Mouse (Mus musculus): ENCODE data around the gene Rpl36a-ps1. TPM values are rescaled to one million over a fixed set of nuclear protein-coding genes. Genes with fewer than 3 reads are reported as not detected.

Rpl36a-ps1 gene
- polyA plus RNA-seq, 1 experiment from 2014 or later, result 1.1 TPM

- H3K27ac ChIP-seq (ENCODE audit: low read depth, low read length), result no peak overlapping the region
- H3K4me2 ChIP-seq (ENCODE audit: low read length), result no peak overlapping the region
- ATAC-seq, result no peak
- H3K9ac ChIP-seq (ENCODE audit: low read depth, low read length), result no peak overlapping the region
- H3K9me3 ChIP-seq (ENCODE audit: control insufficient read depth, low read length), result no peaks in the 10 kb centered on the region
- no peaks in the 10 kb centered on the region for H3K27me3 ChIP-seq (replicated peaks; ENCODE audit: control insufficient read depth, insufficient read depth, low read length)
- no peak overlapping the region for H3K4me3 ChIP-seq (ENCODE audit: low read length)
- H3K36me3 ChIP-seq (ENCODE audit: control insufficient read depth, insufficient read depth, low read length), result no peaks in the 10 kb centered on the region
- whole genome bisulfite sequencing, result 28% methylated on average over 4 of the region's 4 CpGs
- H3K4me1 ChIP-seq (ENCODE audit: control insufficient read depth, insufficient read depth, low read depth, low read length), result peaks cover 2% of the 10 kb centered on the region; the same call in 1 of the 2 replicates
Measured at GRCm38 (mm10) chr14:98971921-98972320, 22.2 kb downstream of the Rpl36a-ps1 start.

GRCm38 (mm10) chr14:98958978-98959658 lies 35.0 kb downstream of the Rpl36a-ps1 start:
- 67% methylated on average over 17 of the region's 17 CpGs for WGBS
- no peaks in the 10 kb centered on the region for H3K27me3 ChIP-seq (replicated peaks; ENCODE audit: control insufficient read depth, insufficient read depth, low read length)
- no peaks in the 10 kb centered on the region for H3K9me3 ChIP-seq (ENCODE audit: control insufficient read depth, low read length)
- no peak overlapping the region for H3K27ac ChIP-seq (ENCODE audit: low read depth, low read length)
- no peaks in the 10 kb centered on the region for H3K36me3 ChIP-seq (ENCODE audit: control insufficient read depth, insufficient read depth, low read length)
- no peak overlapping the region for H3K4me3 ChIP-seq (ENCODE audit: low read length)
- H3K4me2 ChIP-seq (ENCODE audit: low read length), result 0 out of 2 replicates have a peak overlapping the region, but pooled peaks have one; percentile 1
- no peaks in the 10 kb centered on the region for H3K4me1 ChIP-seq (ENCODE audit: control insufficient read depth, insufficient read depth, low read depth, low read length)
- no peak overlapping the region for H3K9ac ChIP-seq (ENCODE audit: low read depth, low read length)
- ATAC-seq, result peak; percentile 69; the same call in 1 of the 2 replicates

GRCm38 (mm10) chr14:98956788-98957187 lies 37.3 kb downstream of the Rpl36a-ps1 start:
- Histone ChIP-seq H3K36me3 (ENCODE audit: control insufficient read depth, insufficient read depth, low read length) (no peaks in the 10 kb centered on the region), H3K4me1 (ENCODE audit: control insufficient read depth, insufficient read depth, low read depth, low read length) (no peaks in the 10 kb centered on the region), H3K4me3 (ENCODE audit: low read length) (no peak overlapping the region), H3K9me3 (ENCODE audit: control insufficient read depth, low read length) (no peaks in the 10 kb centered on the region), H3K9ac (ENCODE audit: low read depth, low read length) (no peak overlapping the region), H3K27me3 (replicated peaks; ENCODE audit: control insufficient read depth, insufficient read depth, low read length) (no peaks in the 10 kb centered on the region), H3K4me2 (ENCODE audit: low read length) (no peak overlapping the region), H3K27ac (ENCODE audit: low read depth, low read length) (no peak overlapping the region)
- ATAC-seq, result no peak
- 95% methylated on average over 9 of the region's 9 CpGs for WGBS

GRCm38 (mm10) chr14:98952441-98952840 lies 41.7 kb downstream of the Rpl36a-ps1 start:
- Histone ChIP-seq H3K27me3 (replicated peaks; ENCODE audit: control insufficient read depth, insufficient read depth, low read length) (no peaks in the 10 kb centered on the region), H3K9ac (ENCODE audit: low read depth, low read length) (no peak overlapping the region), H3K27ac (ENCODE audit: low read depth, low read length) (no peak overlapping the region), H3K4me2 (ENCODE audit: low read length) (no peak overlapping the region), H3K36me3 (ENCODE audit: control insufficient read depth, insufficient read depth, low read length) (no peaks in the 10 kb centered on the region), H3K9me3 (ENCODE audit: control insufficient read depth, low read length) (no peaks in the 10 kb centered on the region), H3K4me3 (ENCODE audit: low read length) (no peak overlapping the region), H3K4me1 (ENCODE audit: control insufficient read depth, insufficient read depth, low read depth, low read length) (no peaks in the 10 kb centered on the region)
- ATAC-seq, result no peak
- WGBS, result 87% methylated on average over 7 of the region's 7 CpGs

GRCm38 (mm10) chr14:98951626-98952290 lies 42.4 kb downstream of the Rpl36a-ps1 start:
- H3K27me3 ChIP-seq (replicated peaks; ENCODE audit: control insufficient read depth, insufficient read depth, low read length), result no peaks in the 10 kb centered on the region
- H3K4me3 ChIP-seq (ENCODE audit: low read length), result no peak overlapping the region
- ATAC-seq, result 0 out of 2 replicates have a peak, but pooled peaks have one; percentile 42
- H3K9me3 ChIP-seq (ENCODE audit: control insufficient read depth, low read length), result no peaks in the 10 kb centered on the region
- 42% methylated on average over 4 of the region's 4 CpGs for WGBS
- no peak overlapping the region for H3K9ac ChIP-seq (ENCODE audit: low read depth, low read length)
- no peak overlapping the region for H3K27ac ChIP-seq (ENCODE audit: low read depth, low read length)
- H3K4me2 ChIP-seq (ENCODE audit: low read length), result no peak overlapping the region
- H3K4me1 ChIP-seq (ENCODE audit: control insufficient read depth, insufficient read depth, low read depth, low read length), result no peaks in the 10 kb centered on the region
- no peaks in the 10 kb centered on the region for H3K36me3 ChIP-seq (ENCODE audit: control insufficient read depth, insufficient read depth, low read length)

Other genes with a start within 250 kb of the Rpl36a-ps1 start
- gene Mzt1, start 51.8 kb upstream of the Rpl36a-ps1 start, polyA plus RNA-seq (2015; fragmentation: Nextera tagmentation; extraction: Ambion mirVana), result 88.4 and 92.7 TPM in 2 replicates
- 14.4 and 15.3 TPM in 2 replicates for gene Bora, start 51.9 kb upstream of the Rpl36a-ps1 start, polyA plus RNA-seq (2015; fragmentation: Nextera tagmentation; extraction: Ambion mirVana)
- 16.3 and 17.0 TPM in 2 replicates for gene Pibf1, start 105.1 kb upstream of the Rpl36a-ps1 start, polyA plus RNA-seq (2015; fragmentation: Nextera tagmentation; extraction: Ambion mirVana)
- gene Dis3, start 105.5 kb upstream of the Rpl36a-ps1 start, polyA plus RNA-seq (2015; fragmentation: Nextera tagmentation; extraction: Ambion mirVana), result 19.8 and 21.2 TPM in 2 replicates

All from hindbrain, embryonic 16.5 days (tissue).